Mouse (Mus musculus) lung, adult 2 months (tissue): ENCODE measurements around the gene Nos2. TPM values are rescaled to one million over a fixed set of nuclear protein-coding genes. Genes with fewer than 3 reads are reported as not detected.
"Not testable (repeated sequence)": the region's sequence is repeated elsewhere in the genome, so short reads cannot be mapped to it uniquely, and the experiment has no call there.

ENCODE experiments used
- DNase-seq: peaks from one replicate; pipeline ENCODE4 v3.0.0; 2022
- H3K4me1 ChIP-seq: fragments of 200-500 bp; 2 replicates; pipeline ENCODE4 v1.6.1; 2011; ENCODE audit warnings: low read length; ENCODE audit not compliant: control insufficient read depth, insufficient read depth
- H3K4me3 ChIP-seq: fragments of 200-500 bp; replicated peaks from 2 replicates; pipeline ENCODE3; 2011; ENCODE audit warnings: low read depth, mild to moderate bottlenecking, control low read depth, low read length; ENCODE audit errors: extremely low read depth
- CTCF ChIP-seq: fragments of 200-500 bp; IDR thresholded peaks from 2 replicates; pipeline ENCODE4 v1.5.1; 2011; ENCODE audit warnings: mild to moderate bottlenecking, low read length, control low read depth; ENCODE audit not compliant: insufficient read depth
- POLR2A ChIP-seq: fragments of 200-500 bp; IDR thresholded peaks from 2 replicates; pipeline ENCODE4 v1.6.1; 2011; ENCODE audit warnings: low read depth, mild to moderate bottlenecking, control low read depth, low read length, borderline replicate concordance; ENCODE audit errors: extremely low read depth
- WGBS: fragments of 180-500 bp; shearing (Covaris S2); methylation state at CpG from one replicate; pipeline ENCODE4 v1.1.7; 2018; 5-methylcytosine and 5-hydroxymethylcytosine counted together
- polyA plus RNA-seq: library from polyadenylated mRNA; depleted of rRNA; stranded (reverse); fragments of >200 nt; gene quantifications from 2 replicates; pipeline ENCODE4 v1.2.3, GENCODE M21; 2012; rRNA removed

Nos2 gene
- polyA plus RNA-seq, 1 experiment: 4.0 TPM

DNA sequence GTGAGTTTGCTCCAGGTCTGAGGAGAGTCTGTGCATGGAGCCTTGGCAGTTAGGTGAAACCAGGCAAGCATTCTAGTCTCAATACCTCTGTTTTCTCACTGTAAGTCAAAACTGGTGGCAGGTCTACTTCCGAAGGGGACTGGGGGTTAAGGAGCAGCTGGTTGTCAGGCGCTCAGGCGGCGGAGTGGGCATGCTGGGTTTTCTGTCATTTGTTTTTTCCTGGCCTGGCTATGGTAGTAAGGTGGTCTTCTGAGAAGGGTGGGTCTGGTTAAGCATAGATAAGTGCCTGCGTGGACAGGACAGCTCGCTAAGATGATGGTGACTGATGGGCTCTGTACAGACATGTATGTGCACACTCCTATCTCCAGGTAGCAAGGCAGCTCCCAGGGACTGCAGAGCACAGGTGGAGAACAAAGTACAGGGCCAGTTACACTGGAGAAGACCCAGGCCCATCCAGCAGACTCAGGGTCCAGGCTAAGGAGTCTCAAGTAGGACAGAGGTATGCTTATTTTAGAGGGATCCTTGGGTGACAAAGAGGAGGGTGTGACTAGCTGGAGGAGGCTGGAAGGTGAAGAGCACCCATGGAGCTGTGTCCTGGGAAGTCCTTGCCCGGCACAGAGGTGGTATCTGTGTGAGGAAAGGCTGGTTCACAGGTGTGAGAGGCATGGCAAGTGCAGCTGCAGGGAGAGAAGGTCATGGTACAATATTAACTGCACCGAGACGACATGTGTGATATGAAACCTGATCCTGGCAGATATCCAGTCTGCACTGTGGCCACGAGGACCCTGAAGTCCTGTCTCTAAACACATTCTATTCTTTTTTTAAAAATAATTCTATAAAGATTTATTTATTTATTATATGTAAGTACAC is 83.4 kb downstream of the Nos2 start:
- DNase-seq: no peak
- H3K4me1 ChIP-seq: peaks cover 13% of the 10 kb centered on the region
- 75% methylated on average over 10 of the region's 10 CpGs for WGBS
- TF ChIP-seq POLR2A: no peak
- no peak for TF ChIP-seq CTCF
- no peak overlapping the region for H3K4me3 ChIP-seq

GRCm38 (mm10) chr11:79005578-79006394 is 85.2 kb downstream of the Nos2 start:
- DNase-seq: no peak

DNA sequence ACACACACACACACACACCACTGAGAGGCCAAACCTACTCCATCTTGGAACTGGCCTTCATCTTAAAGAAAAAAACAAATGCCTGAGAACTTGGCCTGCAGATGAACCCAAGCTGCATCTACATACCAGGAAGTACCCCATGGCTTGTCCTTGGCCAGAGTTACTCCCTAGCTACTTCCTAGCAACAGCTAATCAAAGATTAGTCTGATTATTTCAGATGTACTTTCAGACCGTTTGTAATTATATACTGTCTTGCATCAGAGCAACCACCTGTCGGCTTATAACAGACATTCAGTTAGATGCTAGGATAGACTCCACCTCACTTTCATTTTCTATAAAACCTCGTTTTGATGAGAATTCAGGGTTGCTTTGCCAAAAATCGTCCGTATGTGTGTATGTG is 85.8 kb downstream of the Nos2 start:
- no peak for TF ChIP-seq CTCF

More at GRCm38 (mm10) chr11:79005578-79006394, 85.2 kb downstream of the Nos2 start:
- no peak overlapping the region for H3K4me3 ChIP-seq
- TF ChIP-seq POLR2A (no peak), CTCF (no peak)
- WGBS: 72% methylated on average over 14 of the region's 14 CpGs
- H3K4me1 ChIP-seq: peaks cover 13% of the 10 kb centered on the region

GRCm38 (mm10) chr11:79007356-79007755 is 86.8 kb downstream of the Nos2 start:
- DNase-seq, H3K4me3 ChIP-seq: not testable (repeated sequence)
- 76% methylated on average over 3 of the region's 3 CpGs for WGBS
- peaks cover 12% of the 10 kb centered on the region for H3K4me1 ChIP-seq

More for the DNA sequence above, 85.8 kb downstream of the Nos2 start:
- 45% methylated on average over 5 of the region's 5 CpGs for WGBS
- H3K4me1 ChIP-seq: peaks cover 13% of the 10 kb centered on the region
- no peak for DNase-seq
- H3K4me3 ChIP-seq: no peak overlapping the region

DNA sequence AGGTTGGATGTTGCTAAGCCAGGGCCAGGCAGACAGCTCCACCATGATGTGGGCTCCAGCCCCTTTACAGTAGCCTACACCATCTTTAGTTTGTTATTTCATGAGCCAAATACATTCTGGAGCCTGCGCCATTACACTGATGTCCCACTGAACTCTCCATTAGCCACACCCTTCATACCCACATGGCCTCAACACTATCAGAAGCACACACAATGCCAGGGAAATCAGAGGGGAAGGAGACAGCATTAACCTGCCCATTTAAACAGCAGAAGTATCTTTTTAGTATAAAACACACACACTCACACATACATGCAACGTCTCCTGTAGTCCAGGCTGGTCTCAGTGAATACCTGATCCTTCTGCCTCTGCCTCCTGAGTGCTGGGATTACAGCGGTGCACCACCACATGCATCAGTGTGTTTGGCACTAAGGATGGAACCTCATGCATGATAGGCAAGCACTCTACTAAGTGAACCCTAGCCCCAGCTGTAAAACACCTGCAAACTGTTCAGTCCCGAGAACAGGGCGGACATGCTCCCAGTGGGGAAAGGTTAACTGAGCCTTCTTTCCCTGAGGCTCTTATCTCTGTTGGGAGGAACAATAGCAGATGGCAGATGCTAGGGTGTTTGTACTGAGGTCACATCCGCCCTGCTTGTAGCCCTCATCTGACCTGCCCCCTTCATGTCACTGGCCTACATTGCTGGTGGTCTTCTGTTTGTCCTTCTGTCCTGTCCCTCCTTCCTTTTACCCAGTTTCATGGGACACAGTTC is 87.6 kb downstream of the Nos2 start:
- TF ChIP-seq POLR2A: no peak
- no peak for TF ChIP-seq CTCF
- no peak overlapping the region for H3K4me3 ChIP-seq
- peaks cover 7% of the 10 kb centered on the region for H3K4me1 ChIP-seq
- DNase-seq: no peak
- WGBS: 62% methylated on average over 6 of the region's 6 CpGs

DNA sequence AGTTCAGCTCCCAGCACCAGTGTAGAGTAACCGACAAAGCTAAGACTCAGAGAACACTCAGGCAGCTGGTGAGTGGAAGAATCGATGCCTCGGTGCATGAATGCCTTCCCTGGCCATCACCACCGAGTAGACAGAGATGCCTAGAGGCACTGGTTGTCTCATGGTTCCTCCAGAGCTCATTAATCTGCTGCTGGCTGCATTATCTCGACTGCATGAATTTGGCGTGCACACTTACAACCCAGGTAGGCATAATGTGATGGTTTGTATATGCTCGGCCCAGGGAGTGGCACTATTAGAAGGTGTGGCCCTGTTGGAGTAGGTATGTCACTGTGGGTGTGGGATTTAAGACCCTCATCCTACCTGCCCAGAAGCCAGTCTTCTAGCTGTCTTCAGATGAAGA is 88.3 kb downstream of the Nos2 start:
- DNase-seq: no peak
- 86% methylated on average over 7 of the region's 7 CpGs for WGBS
- TF ChIP-seq POLR2A (no peak), CTCF (no peak)
- H3K4me1 ChIP-seq: peaks cover 3% of the 10 kb centered on the region; the same call in 1 of the 2 replicates
- H3K4me3 ChIP-seq: no peak overlapping the region

Other genes with a start within 250 kb of the Nos2 start
- gene Nlk, start 223.4 kb upstream of the Nos2 start, polyA plus RNA-seq: 24.3 and 26.4 TPM in 2 replicates
- gene Ccnq, start 169.1 kb upstream of the Nos2 start, polyA plus RNA-seq: 36.7 and 48.2 TPM in 2 replicates
- 7.6 and 15.3 TPM in 2 replicates for gene Lyrm9, start 94.2 kb upstream of the Nos2 start, polyA plus RNA-seq
- 137 and 204 TPM in 2 replicates for gene Lgals9, start 64.2 kb downstream of the Nos2 start, polyA plus RNA-seq
- 20.7 and 21.9 TPM in 2 replicates for gene Ksr1, start 225.6 kb downstream of the Nos2 start, polyA plus RNA-seq